Mouse (Mus musculus) adrenal gland, adult 2 months (tissue): Measurements from ENCODE around the gene Fbxo46. TPM values are rescaled to one million over a fixed set of nuclear protein-coding genes. Genes with fewer than 3 reads are reported as not detected.
"Not testable (repeated sequence)": the region's sequence is repeated elsewhere in the genome, so short reads cannot be mapped to it uniquely, and the experiment has no call there.

Source experiments
- DNase-seq: peaks from one replicate; pipeline ENCODE4 v3.0.0; 2021
- long read RNA-seq: library from polyadenylated mRNA; stranded (forward); transcript quantifications from one replicate; pipeline ENCODE4 v2.0.0, GENCODE M21; 2021
- polyA plus RNA-seq: library from polyadenylated mRNA; depleted of rRNA; stranded (reverse); fragments of >200 nt; gene quantifications from 2 replicates; pipeline ENCODE4 v1.2.3, GENCODE M21; 2012; rRNA removed
- total RNA-seq, 2 experiments: library from RNA; stranded (reverse); gene quantifications; 2 replicates each; pipeline ENCODE4 v1.2.3; 2021

The Fbxo46 gene
- 10 to 100 TPM; 11.9 to 12.8 TPM for total RNA-seq
- 12.8 and 13.5 TPM in 2 replicates for polyA plus RNA-seq
- long read RNA-seq, full-length matches to known transcripts, result 11 of 15 reads
- long read RNA-seq, partial matches to known transcripts, result 2 of 15 reads
- long read RNA-seq, other reads (novel, unspliced or antisense), result 2 of 15 reads

DNA sequence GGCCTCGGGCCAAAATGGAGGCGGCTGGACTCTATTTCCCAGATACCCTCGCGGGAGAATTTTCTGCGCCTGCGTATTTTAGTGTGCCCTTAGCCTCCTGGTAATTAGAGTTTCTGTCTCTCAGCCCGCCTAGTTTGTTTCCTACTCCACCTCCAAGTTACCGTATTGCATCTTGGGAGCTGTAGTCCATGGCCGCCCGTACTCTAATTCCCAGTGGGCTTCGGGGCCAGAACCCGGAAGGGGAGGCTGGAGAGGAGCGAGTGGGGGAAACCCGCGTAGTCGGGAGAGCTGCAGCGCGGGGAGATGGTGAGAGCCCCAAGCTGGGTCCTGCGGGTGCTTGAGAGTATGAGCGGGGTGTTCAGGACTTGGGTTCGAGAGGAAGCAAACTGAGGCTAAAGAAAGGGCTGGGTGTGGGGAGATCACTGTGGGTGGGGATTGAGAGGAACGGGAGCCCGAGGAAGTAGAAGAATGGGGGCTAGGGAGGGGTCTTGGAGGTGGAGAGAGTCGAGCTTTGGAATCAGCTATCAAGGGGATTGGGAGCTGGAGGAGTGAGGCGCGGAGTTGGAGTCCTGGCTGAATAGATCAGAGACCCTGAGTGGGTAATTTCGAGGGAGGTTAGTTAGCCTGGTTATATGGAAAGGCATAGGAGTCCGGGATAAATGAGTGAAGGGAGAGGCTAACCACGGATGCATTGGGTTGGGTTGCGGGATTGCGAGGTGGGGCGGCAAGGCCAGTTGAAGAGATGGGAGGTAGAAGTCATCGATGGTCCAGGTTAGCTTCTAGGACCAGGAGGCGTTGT, at the start of gene Fbxo46:
Gene Fbxo46, plus strand, starts transcription at position 229 of the 799 bp plus-strand sequence.
- peak; percentile 95 for DNase-seq

DNA sequence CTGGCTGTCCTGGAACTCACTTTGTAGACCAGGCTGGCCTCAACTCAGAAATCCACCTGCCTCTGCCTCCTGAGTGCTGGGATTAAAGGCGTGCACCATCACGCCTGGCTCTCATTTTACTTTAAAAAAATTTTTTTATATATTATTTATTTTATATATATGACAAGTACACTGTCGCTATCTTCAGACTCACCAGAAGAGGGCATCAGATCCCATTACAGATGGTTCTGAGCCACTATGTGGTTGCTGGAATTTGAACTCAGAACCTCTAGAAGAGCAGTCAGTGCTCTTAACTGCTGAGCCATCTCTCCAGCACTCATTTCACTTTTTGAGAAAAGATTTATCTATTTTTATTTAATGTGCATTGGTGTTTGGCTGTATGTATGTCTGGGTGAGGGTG, 48.6 kb upstream of the Fbxo46 start:
- DNase-seq, result not testable (repeated sequence)

DNA sequence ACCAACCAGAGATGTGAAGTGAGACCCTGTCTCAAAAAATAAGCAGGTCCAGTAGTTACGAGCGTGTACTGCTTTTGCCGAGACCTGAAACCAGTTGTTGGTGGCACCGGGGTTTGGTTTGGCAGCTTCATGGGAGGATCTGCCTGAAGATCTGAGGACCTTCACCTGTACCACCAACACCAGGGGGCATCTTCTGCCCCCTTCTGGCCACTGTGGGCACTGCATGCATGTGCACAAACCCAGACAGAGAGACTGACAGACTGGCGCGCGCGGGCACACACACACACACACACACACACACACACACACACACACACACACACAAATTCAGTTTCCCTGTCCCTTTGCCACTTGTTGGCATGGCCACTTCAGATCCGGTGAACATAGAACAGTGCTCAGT, 46.2 kb upstream of the Fbxo46 start:
- DNase-seq, result peak; percentile 39

- DNase-seq, result no peak
Measured at GRCm38 (mm10) chr7:19074494-19074893, 45.2 kb upstream of the Fbxo46 start.

- no peak for DNase-seq
Measured at GRCm38 (mm10) chr7:19075231-19075630, 44.4 kb upstream of the Fbxo46 start.

GRCm38 (mm10) chr7:19075723-19076585, 43.7 kb upstream of the Fbxo46 start, which contains the start of gene Dmwd:
Dmwd (plus strand) TSS chr7:19076227.
- DNase-seq, result peak; percentile 97

GRCm38 (mm10) chr7:19076586-19076991, 43.1 kb upstream of the Fbxo46 start:
- peak; percentile 59 for DNase-seq

GRCm38 (mm10) chr7:19077761-19078160, 41.9 kb upstream of the Fbxo46 start:
- DNase-seq, result no peak

DNA sequence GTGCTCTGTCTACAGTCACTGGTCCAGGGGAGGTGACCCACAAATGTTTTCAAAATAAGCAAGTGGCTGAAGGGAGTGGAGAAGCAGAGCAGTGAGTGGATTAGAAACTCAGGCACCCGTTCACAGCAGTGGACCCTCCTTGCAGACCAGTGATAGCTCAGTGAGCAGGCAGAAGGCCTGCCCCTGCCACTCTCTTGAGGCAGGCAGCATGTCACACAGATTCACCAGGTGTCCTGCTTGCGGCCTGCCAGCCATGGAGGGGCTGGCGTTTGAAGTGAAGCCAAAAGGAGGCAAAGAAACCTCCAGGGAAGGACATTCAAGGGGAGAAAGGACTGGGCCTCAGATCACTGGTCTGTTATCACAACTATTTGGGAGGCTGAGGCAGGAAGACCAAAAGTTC, 40.9 kb upstream of the Fbxo46 start:
- DNase-seq, result peak; percentile 34

DNA sequence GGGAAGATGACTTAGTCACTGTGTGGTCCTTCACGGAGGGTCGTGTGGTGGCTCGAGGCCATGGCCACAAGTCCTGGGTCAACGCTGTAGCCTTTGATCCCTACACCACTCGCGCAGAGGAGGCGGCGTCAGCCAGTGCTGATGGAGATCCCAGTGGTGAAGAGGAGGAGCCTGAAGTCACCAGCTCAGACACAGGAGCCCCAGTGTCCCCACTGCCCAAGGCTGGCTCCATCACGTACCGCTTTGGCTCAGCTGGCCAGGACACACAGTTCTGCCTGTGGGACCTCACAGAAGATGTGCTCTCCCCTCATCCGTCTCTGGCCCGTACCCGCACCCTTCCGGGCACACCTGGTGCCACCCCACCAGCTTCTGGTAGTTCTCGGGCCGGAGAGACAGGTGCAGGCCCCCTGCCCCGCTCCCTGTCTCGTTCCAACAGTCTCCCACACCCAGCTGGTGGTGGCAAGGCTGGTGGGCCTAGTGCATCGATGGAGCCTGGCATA, 39.2 kb upstream of the Fbxo46 start:
- no peak for DNase-seq

GRCm38 (mm10) chr7:19082171-19082570, 37.5 kb upstream of the Fbxo46 start:
- DNase-seq, result peak; percentile 49

DNA sequence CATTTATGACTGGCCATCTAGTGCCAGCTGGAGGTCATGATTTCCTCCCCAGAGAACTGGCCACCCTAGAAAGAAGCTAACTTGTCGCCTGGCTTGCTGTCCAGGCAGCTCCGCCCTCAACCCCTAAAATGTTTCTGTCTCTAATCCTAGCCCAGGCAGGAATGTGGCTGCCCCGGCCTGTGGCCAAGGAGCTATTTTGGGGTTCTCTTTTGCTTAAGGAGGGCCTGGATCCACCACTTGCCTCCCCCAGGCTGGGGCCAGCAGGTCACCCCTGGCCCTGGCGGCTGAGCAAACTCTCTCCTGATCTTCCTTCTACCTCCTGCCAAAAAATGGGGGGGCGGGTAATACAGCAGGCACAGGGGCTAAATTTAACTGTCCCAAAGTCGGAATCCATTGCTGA, 36.6 kb upstream of the Fbxo46 start:
- peak; percentile 72 for DNase-seq

GRCm38 (mm10) chr7:19083701-19084100, 36.0 kb upstream of the Fbxo46 start, which contains the start of gene Dmpk:
Dmpk (plus strand) TSS chr7:19083849.
- peak; percentile 81 for DNase-seq

- peak; percentile 79 for DNase-seq
Measured at GRCm38 (mm10) chr7:19084277-19084771, 35.3 kb upstream of the Fbxo46 start.

DNA sequence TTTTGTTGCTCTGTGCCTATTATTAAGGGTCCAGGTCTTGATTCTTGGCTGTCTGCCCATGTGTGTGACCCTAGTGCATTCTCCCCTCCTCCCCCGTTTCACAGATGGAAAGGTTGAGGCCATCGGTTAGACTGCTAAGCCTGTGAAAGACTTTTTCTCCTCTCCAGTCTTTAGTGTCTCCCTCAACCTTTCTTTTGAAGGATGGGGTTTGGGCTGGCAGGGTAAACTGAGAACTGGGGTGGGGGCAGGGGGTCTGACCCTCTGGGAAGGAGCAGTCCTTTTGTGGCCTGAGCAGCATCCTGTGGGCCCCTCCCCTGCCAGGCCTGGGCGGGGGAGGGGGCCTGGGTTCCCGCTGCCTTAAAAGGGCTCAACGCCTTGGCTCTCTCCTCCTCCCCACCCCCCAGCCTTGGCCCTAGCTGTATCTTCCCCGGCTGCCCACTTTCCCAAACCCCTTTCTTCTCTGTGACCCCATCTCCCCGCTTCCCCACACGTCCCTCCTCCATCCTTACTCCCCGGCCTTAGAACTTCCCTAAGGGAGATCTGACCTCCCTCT, 34.7 kb upstream of the Fbxo46 start:
- peak; percentile 30 for DNase-seq

DNA sequence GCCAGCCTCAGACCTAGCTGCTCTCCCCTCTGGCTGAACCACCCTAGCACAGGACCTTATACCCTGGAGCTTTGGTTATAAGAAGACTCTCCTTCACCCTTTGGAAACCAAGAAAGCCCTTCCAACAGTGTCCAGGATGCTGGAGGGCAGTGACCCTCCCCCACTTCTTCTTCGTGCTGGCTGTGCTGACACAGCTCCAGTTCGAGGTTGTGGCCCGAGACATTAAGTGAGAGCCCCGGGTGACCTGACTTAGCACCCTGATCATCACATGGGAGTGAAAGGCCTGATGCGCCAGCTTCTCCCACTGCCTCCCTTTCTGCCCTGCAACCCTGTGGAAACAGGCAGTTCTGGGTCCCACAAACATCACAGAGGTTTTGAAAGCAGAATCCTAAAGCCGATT, 34.2 kb upstream of the Fbxo46 start:
- DNase-seq, result peak; percentile 51

GRCm38 (mm10) chr7:19086042-19086441, 33.6 kb upstream of the Fbxo46 start:
- DNase-seq, result peak; percentile 87

DNA sequence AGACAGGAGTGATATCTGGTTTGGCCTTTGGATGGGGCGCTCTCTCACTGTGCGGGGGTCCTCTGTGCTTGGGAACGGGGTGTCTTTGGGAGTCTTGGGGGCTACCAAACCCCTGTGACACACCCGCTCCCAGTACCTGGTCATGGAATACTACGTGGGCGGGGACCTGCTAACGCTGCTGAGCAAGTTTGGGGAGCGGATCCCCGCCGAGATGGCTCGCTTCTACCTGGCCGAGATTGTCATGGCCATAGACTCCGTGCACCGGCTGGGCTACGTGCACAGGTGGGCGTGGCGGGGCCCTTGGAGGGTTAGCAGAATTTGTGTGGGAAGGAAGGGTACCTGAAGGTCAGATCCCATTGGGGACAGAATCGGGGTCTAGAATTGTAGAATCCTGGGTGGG, 32.9 kb upstream of the Fbxo46 start:
- no peak for DNase-seq

GRCm38 (mm10) chr7:19088813-19089212, 30.8 kb upstream of the Fbxo46 start:
- DNase-seq, result peak; percentile 58

GRCm38 (mm10) chr7:19091913-19092312, 27.7 kb upstream of the Fbxo46 start:
- DNase-seq, result peak; percentile 38

DNA sequence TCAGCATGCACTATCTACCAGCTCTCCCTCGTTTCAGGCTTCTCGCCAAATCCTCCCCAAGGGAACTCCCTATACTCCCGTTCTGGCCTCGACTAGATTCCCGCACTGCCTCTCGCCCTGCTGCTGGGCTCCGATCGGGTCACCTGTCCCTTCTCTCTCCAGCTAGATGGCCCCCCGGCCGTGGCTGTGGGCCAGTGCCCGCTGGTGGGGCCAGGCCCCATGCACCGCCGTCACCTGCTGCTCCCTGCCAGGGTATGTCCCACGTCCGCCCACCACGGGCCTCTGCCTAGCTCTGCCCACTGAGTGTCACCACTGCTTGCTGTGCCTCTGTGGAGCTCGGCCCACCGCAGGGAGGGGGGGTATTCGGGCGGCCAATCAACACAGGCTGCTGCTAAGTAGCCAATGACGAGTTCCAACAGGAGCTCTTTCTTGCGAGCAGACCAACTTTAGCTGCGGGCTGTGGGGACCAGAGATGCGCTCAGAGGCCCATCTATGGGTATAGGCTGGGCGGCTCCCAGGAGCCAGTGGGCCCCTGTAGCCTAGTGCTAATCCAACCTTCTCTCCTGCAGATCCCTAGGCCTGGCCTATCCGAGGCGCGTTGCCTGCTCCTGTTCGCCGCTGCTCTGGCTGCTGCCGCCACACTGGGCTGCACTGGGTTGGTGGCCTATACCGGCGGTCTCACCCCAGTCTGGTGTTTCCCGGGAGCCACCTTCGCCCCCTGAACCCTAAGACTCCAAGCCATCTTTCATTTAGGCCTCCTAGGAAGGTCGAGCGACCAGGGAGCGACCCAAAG, 27.1 kb upstream of the Fbxo46 start:
- peak; percentile 81 for DNase-seq
